Mouse (Mus musculus): Measurements from ENCODE around the gene Ggct. TPM values are rescaled to one million over a fixed set of nuclear protein-coding genes. Genes with fewer than 3 reads are reported as not detected.

The Ggct gene
- polyA plus RNA-seq (2021; fragmentation: Nextera tagmentation): 52.1 and 72.6 TPM in 2 replicates
- long read RNA-seq, experiment 1, transcript Ggct-205 (4 exons, 431 nt): minor isoform, 7 of 27 reads
- long read RNA-seq, experiment 1, transcript Ggct-202 (4 exons, 3,960 nt): major isoform, 19 of 27 reads
- long read RNA-seq, experiment 1, partial matches to known transcripts: 0 of 27 reads
- long read RNA-seq, experiment 1, other reads (novel, unspliced or antisense): 1 of 27 reads
- long read RNA-seq, experiment 2, transcript Ggct-202 (4 exons, 3,960 nt): major isoform, 27 of 41 reads
- long read RNA-seq, experiment 2, transcript Ggct-205 (4 exons, 431 nt): minor isoform, 9 of 41 reads
- long read RNA-seq, experiment 2, partial matches to known transcripts: 1 of 41 reads
- long read RNA-seq, experiment 2, other reads (novel, unspliced or antisense): 3 of 41 reads

DNA sequence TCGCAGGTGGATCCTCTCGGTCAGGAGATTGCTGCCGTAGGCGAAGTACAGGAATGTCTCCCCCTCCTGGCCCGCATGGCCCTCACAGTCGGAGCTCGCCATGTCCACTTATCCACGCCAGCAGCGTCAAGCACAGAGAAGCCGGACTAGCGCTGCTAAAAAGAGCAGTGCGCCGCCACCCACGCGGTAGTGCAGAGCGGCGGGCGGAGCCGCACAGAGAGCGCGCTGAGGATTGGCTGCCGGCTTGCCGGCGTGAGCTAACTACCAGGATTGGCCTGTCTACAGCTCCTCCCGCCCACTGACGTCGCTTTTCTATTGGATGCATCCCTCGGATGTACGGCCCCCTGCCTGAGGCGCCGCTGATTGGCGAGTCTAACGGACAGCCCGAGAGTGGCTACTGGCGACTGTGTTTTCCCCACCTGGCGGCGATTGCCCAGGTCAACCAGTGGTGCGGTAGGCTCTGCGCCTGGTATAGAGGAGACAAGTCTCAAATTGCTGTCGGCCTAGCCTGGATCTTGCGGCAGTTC, at the start of gene Ggct:
TSS of gene Ggct (minus strand) at position 217 of the 527 bp plus-strand sequence.

DNA sequence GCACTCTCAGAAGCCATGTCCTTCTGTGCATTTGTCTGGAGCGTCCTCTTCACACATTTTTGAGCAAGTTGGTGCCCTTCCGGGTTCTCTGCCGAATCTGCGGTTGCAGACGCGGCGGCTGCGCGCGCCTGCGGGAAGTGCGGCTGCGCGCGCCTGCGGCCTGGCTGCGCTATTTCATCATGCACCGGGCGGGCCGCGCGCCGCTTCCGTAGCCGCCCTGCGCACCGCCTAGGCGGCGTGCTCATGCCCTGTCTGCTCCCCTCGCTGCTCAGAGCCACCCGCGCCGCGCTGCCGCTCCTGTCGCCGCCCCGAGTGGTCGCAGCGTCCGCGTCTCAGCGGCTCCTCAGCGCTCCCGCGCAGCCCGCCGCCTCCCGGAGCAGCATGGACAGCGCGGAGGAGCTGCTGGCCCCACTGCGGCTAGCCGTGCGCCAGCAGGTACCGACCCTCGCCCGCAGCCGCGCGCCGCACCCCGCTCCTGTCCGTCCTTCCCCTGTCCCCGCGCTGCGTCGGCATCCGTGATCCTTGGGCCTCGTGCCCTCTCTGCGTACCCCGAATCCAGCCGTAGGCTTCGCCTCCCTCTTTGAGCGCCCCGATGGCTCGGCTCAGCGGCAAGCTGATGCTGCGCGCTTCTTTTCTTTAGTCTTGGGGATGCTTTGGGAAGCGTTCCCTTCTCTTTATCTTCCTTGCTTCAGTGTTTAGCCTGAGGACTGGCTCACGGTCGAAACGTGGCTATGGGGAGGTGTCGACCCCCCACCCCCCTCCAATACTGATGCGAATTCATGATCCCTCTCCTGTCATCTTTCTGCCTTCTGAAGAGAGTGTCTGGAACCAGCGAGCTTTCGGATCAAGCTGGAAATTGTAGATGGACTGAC, 45.3 kb upstream of the Ggct start, which contains the start of gene Gars:
TSS of gene Gars (plus strand) at position 209 of the 872 bp plus-strand sequence.

DNA sequence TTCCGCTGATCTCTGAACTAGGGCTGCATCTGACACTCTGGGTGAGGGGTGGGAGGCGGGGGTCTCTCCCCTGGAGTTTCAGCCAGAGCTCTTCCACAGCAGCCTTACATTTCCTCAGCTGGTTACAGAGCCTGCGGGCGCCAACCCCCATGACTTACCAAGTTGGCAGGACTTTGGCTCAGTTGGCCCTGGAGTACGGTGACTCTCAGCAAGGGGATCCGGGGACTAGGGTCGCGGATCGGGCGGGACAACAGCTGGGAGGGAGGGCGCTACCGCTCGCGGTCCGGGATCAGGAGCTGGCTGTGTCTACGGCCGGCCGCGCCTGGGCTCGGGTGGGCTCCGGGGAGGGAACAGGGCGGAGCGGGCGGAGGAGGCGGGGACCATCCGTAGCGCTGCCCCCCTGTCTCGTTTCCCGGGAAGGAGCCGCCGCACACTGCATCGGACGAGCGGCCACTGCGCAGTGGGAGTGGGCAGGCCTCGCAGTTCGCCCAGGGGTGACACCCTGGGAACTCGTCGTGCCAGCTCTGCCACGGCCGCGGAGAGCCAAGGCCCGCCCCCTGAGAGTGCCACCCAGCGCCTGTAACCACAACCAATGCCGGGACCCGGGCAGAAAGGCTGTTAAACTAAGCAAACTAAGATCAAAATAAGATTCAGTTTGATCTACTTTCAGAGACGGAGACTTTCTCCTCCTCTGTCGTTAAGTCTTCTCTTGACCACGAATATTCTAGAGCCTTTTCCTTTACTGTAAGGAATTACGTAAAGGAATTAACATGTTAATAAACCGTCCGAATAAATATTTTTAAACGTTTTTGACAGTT, 20.4 kb downstream of the Ggct start, which contains the start of gene Nod1:
TSS of gene Nod1 (minus strand) at position 502 of the 818 bp plus-strand sequence.

Other genes starting within 250 kb of the Ggct start
- gene Znrf2, start 176.0 kb downstream of the Ggct start, polyA plus RNA-seq (2021; fragmentation: Nextera tagmentation): 0.95 and 2.2 TPM in 2 replicates
- gene Nod1, start 20.3 kb downstream of the Ggct start, polyA plus RNA-seq (2021; fragmentation: Nextera tagmentation): 1.1 and 1.5 TPM in 2 replicates
- 130 and 138 TPM in 2 replicates for gene Gars, start 45.1 kb upstream of the Ggct start, polyA plus RNA-seq (2021; fragmentation: Nextera tagmentation)
- 0.49 and 0.76 TPM in 2 replicates for gene Crhr2, start 140.1 kb upstream of the Ggct start, polyA plus RNA-seq (2021; fragmentation: Nextera tagmentation)
- 0.63 and 0.82 TPM in 2 replicates for gene Inmt, start 182.1 kb upstream of the Ggct start, polyA plus RNA-seq (2021; fragmentation: Nextera tagmentation)
- 3.3 and 6.9 TPM in 2 replicates for gene Mindy4, start 210.4 kb upstream of the Ggct start, polyA plus RNA-seq (2021; fragmentation: Nextera tagmentation)

All from left cerebral cortex, adult 6 months (tissue).